Mouse (Mus musculus) CH12.LX (cell line): ENCODE measurements around the gene Tm9sf2. TPM values are rescaled to one million over a fixed set of nuclear protein-coding genes. Genes with fewer than 3 reads are reported as not detected.

Experiments used
- DNase-seq: peaks from one replicate; pipeline ENCODE4 v3.0.0-alpha.2; 2013; ENCODE audit errors: extremely low read depth
- H3K27ac ChIP-seq: 2 replicates; pipeline ENCODE4 v1.5.1; 2012; ENCODE audit warnings: low read depth, mild to moderate bottlenecking, control low read depth, moderate library complexity; ENCODE audit not compliant: insufficient read depth
- H3K27me3 ChIP-seq: replicated peaks from 2 replicates; pipeline ENCODE3; 2012; ENCODE audit warnings: inconsistent platforms
- H3K36me3 ChIP-seq, 2 experiments: replicated peaks in 1 of 2; 2 replicates each; pipeline versions ENCODE3 to v1.6.1; 2012; ENCODE audit warnings: inconsistent platforms in 1 of 2, low read length in 1 of 2, mild to moderate bottlenecking in 1 of 2, mixed read lengths in 1 of 2, moderate library complexity in 1 of 2; ENCODE audit not compliant: control insufficient read depth in 1 of 2, insufficient read depth in 1 of 2
- H3K4me1 ChIP-seq, 2 experiments: 2 replicates each; pipeline ENCODE4 v1.6.1; 2012; ENCODE audit warnings: inconsistent platforms in 1 of 2, moderate library complexity in 1 of 2; ENCODE audit not compliant: insufficient read depth in 2 of 2, control insufficient read depth in 1 of 2
- H3K4me2 ChIP-seq: 2 replicates; pipeline ENCODE4 v1.6.1; 2012; ENCODE audit warnings: low read depth, mild to moderate bottlenecking, control low read depth; ENCODE audit not compliant: poor library complexity, insufficient read depth, severe bottlenecking
- H3K4me3 ChIP-seq, 3 experiments: fragments of 150-350 bp in 1 of 3; sonication (generic) in 1 of 3; replicated peaks in 1 of 3; 2 replicates each; pipeline versions ENCODE3 to v1.5.1; 2011 to 2012; ENCODE audit warnings: low read depth in 2 of 3, low read length in 2 of 3, mild to moderate bottlenecking in 2 of 3, moderate library complexity in 2 of 3, control low read depth in 1 of 3, improper control_type of control experiment in 1 of 3, inconsistent platforms in 1 of 3, mixed read lengths in 1 of 3; ENCODE audit not compliant: poor library complexity in 1 of 3
- H3K79me2 ChIP-seq: replicated peaks from 2 replicates; pipeline ENCODE4 v1.6.1; 2012; ENCODE audit warnings: mild to moderate bottlenecking, moderate library complexity; ENCODE audit not compliant: control insufficient read depth, poor library complexity, insufficient read depth, severe bottlenecking; ENCODE audit errors: extremely low read depth
- H3K9ac ChIP-seq: 2 replicates; pipeline ENCODE4 v1.6.1; 2012; ENCODE audit warnings: low read depth, mild to moderate bottlenecking, control low read depth, moderate library complexity; ENCODE audit not compliant: insufficient read depth
- H3K9me3 ChIP-seq: replicated peaks from 2 replicates; pipeline ENCODE3; 2012; ENCODE audit warnings: low read length, inconsistent platforms, mixed read lengths
- BHLHE40 ChIP-seq: IDR thresholded peaks from 2 replicates; pipeline ENCODE4 v1.6.1; 2011; ENCODE audit warnings: mild to moderate bottlenecking, low read depth, low read length, improper control_type of control experiment
- CHD1 ChIP-seq: IDR thresholded peaks from 2 replicates; pipeline ENCODE4 v1.6.1; 2012; ENCODE audit warnings: low read depth, low read length, improper control_type of control experiment, inconsistent platforms
- CHD2 ChIP-seq: IDR thresholded peaks from 2 replicates; pipeline ENCODE4 v1.6.1; 2011; ENCODE audit warnings: low read length, improper control_type of control experiment
- E2F4 ChIP-seq: IDR thresholded peaks from 2 replicates; pipeline ENCODE4 v1.6.1; 2011; ENCODE audit warnings: low read depth, low read length, improper control_type of control experiment; ENCODE audit not compliant: insufficient replicate concordance
- ELF1 ChIP-seq: IDR thresholded peaks from 2 replicates; pipeline ENCODE4 v1.6.1; 2014; ENCODE audit warnings: low read depth, mild to moderate bottlenecking, inconsistent platforms, low read length, improper control_type of control experiment
- EP300 ChIP-seq: IDR thresholded peaks from 2 replicates; pipeline ENCODE4 v1.6.1; 2011; ENCODE audit warnings: low read length, improper control_type of control experiment
- IRF4 ChIP-seq: IDR thresholded peaks from 2 replicates; pipeline ENCODE4 v1.6.1; 2014; ENCODE audit warnings: low read depth, mild to moderate bottlenecking, inconsistent platforms, low read length, improper control_type of control experiment
- JUN ChIP-seq: IDR thresholded peaks from 2 replicates; pipeline ENCODE4 v1.6.1; 2011; ENCODE audit warnings: low read depth, mild to moderate bottlenecking, low read length, improper control_type of control experiment, moderate library complexity; ENCODE audit not compliant: insufficient read depth
- KAT2A ChIP-seq: IDR thresholded peaks from 2 replicates; pipeline ENCODE4 v1.6.1; 2012; ENCODE audit warnings: low read length, improper control_type of control experiment, inconsistent platforms; ENCODE audit not compliant: insufficient replicate concordance
- MAFK ChIP-seq: IDR thresholded peaks from 2 replicates; pipeline ENCODE4 v1.6.1; 2011; ENCODE audit warnings: low read length, improper control_type of control experiment; ENCODE audit not compliant: insufficient replicate concordance
- MAX ChIP-seq: IDR thresholded peaks from 2 replicates; pipeline ENCODE4 v1.6.1; 2011; ENCODE audit warnings: low read length, improper control_type of control experiment
- MXI1 ChIP-seq: IDR thresholded peaks from 2 replicates; pipeline ENCODE4 v1.6.1; 2011; ENCODE audit warnings: mild to moderate bottlenecking, low read depth, low read length, improper control_type of control experiment
- NELFE ChIP-seq: IDR thresholded peaks from 2 replicates; pipeline ENCODE4 v1.6.1; 2011; ENCODE audit warnings: low read depth, low read length, improper control_type of control experiment
- PAX5 ChIP-seq: IDR thresholded peaks from 2 replicates; pipeline ENCODE4 v1.6.1; 2012; ENCODE audit warnings: low read length, inconsistent platforms, mixed read lengths
- SIN3A ChIP-seq: IDR thresholded peaks from 2 replicates; pipeline ENCODE4 v1.6.1; 2012; ENCODE audit warnings: low read length, improper control_type of control experiment, inconsistent platforms
- TCF12 ChIP-seq: IDR thresholded peaks from 2 replicates; pipeline ENCODE4 v1.6.1; 2014; ENCODE audit warnings: low read depth, mild to moderate bottlenecking, inconsistent platforms, low read length, improper control_type of control experiment
- USF2 ChIP-seq: conservative IDR thresholded peaks from 2 replicates; pipeline ENCODE4 v1.6.1; 2011; ENCODE audit warnings: low read depth, low read length, improper control_type of control experiment
- ZC3H11A ChIP-seq: IDR thresholded peaks from 2 replicates; pipeline ENCODE4 v1.6.1; 2012; ENCODE audit warnings: low read depth, mild to moderate bottlenecking, inconsistent platforms, low read length, improper control_type of control experiment
- ZKSCAN1 ChIP-seq: IDR thresholded peaks from 2 replicates; pipeline ENCODE4 v1.6.1; 2012; ENCODE audit warnings: low read depth, inconsistent platforms, low read length, improper control_type of control experiment, borderline replicate concordance
- dilution Hi-C: fragments of 300-500 bp; cut with MboI; formaldehyde crosslinking; loops from 2 replicates; pipeline ENCODE4 v1.14.3; 2020; ENCODE audit warnings: low sequenced_read_pairs; ENCODE audit not compliant: extremely low pct_unique_long_range_greater_than_20kb, extremely low pct_ligation_motif_present
- in situ Hi-C: fragments of 300-500 bp; cut with MboI; formaldehyde crosslinking; loops from 3 replicates; pipeline ENCODE4 v1.14.3; 2019; ENCODE audit warnings: low sequenced_read_pairs, low pct_ligation_motif_present, low pct_unique_long_range_greater_than_20kb, mixed read lengths
- polyA plus RNA-seq: library from polyadenylated mRNA; unstranded; fragments of >175 nt; gene quantifications from 2 replicates; pipeline ENCODE4 v1.2.1, GENCODE M21; 2012; ENCODE audit warnings: low read depth; ENCODE audit not compliant: insufficient read length
- total RNA-seq, 2 experiments: library from RNA; depleted of rRNA; stranded (reverse); fragments of 300-350 nt in 1 of 2; fragments of >200 nt in 1 of 2; gene quantifications; 2 replicates each; pipeline ENCODE4 v1.2.3; 2012 to 2014

Gene Tm9sf2
- total and polyA plus RNA-seq, 3 experiments = 49.2 to 108 (median 85.5) TPM

- H3K9me3 ChIP-seq = peaks cover 3% of the 10 kb centered on the region
- peaks cover 0 to 7% of the 10 kb centered on the region in 2 experiments; a peak in 2 of 4 replicates for H3K4me1 ChIP-seq
- no peak for TF ChIP-seq USF2
- no peak for TF ChIP-seq CHD2
- no peak for TF ChIP-seq ZC3H11A
- no peak for TF ChIP-seq MAFK
- TF ChIP-seq NELFE = no peak
- no peak for TF ChIP-seq JUN
- no peak for TF ChIP-seq TCF12
- no peak for TF ChIP-seq ZKSCAN1
- TF ChIP-seq ELF1 = no peak
- TF ChIP-seq IRF4 = no peak
- no peak for TF ChIP-seq BHLHE40
- dilution Hi-C loops = no loop called here
- H3K9ac ChIP-seq = no peak overlapping the region
- H3K4me3 ChIP-seq = no peak overlapping the region
- no peak for DNase-seq
- H3K27me3 ChIP-seq = no peaks in the 10 kb centered on the region
- no peaks in the 10 kb centered on the region for H3K79me2 ChIP-seq
- in situ Hi-C loops = no loop called here
- H3K27ac ChIP-seq = no peak overlapping the region
- H3K36me3 ChIP-seq = no peaks in the 10 kb centered on the region
- no peak overlapping the region for H3K4me2 ChIP-seq
Measured at GRCm38 (mm10) chr14:122092363-122092762, 14.5 kb upstream of the Tm9sf2 start.

DNA sequence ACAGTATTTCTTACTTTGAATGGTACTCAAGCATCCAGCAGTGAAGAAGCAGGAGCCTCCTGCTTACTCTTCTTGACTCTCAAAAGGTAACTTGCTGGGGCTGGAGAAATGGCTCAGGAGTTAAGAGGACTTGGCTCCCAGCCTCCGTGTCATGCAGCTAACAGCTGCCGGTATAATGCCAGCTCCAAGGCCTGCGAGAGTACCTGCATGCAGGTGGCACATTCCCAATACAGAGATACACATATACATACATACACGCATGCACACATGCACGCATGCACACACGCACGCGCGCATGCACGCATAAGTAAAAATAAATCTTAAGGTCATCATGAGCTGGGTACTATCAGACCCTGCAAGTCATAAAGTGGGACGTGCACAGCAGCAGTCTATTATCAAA is 10.5 kb upstream of the Tm9sf2 start:
- Histone ChIP-seq H3K9ac (no peak overlapping the region), H3K36me3 (no peaks in the 10 kb centered on the region), H3K79me2 (no peaks in the 10 kb centered on the region), H3K4me1 (peaks cover 0 to 7% of the 10 kb centered on the region in 2 experiments; a peak in 2 of 4 replicates), H3K27me3 (no peaks in the 10 kb centered on the region), H3K27ac (no peak overlapping the region), H3K4me2 (no peak overlapping the region), H3K4me3 (no peak overlapping the region), H3K9me3 (peaks cover 3% of the 10 kb centered on the region)
- in situ Hi-C loops = no loop called here
- TF ChIP-seq EP300 = no peak
- no peak for TF ChIP-seq SIN3A
- no peak for TF ChIP-seq MAFK
- TF ChIP-seq IRF4 = no peak
- no peak for TF ChIP-seq MAX
- TF ChIP-seq ZC3H11A = no peak
- no peak for TF ChIP-seq PAX5
- no peak for TF ChIP-seq E2F4
- no peak for TF ChIP-seq ELF1
- TF ChIP-seq CHD1 = no peak
- no peak for TF ChIP-seq CHD2
- no peak for TF ChIP-seq ZKSCAN1
- TF ChIP-seq KAT2A = no peak
- TF ChIP-seq MXI1 = no peak
- DNase-seq = no peak
- dilution Hi-C loops = no loop called here
